Mouse (Mus musculus) E14TG2a.4 (cell line): ENCODE results near the gene Apol7e.

Experiments
- CTCF ChIP-seq: conservative IDR thresholded peaks from 2 replicates; pipeline ENCODE4 v1.5.1; 2014; ENCODE audit warnings: low read length
- NANOG ChIP-seq: IDR thresholded peaks from 2 replicates; pipeline ENCODE4 v1.6.1; 2014; ENCODE audit warnings: borderline replicate concordance, low read length, mixed read lengths
- POU5F1 ChIP-seq: IDR thresholded peaks from 2 replicates; pipeline ENCODE4 v1.6.1; 2014; ENCODE audit warnings: low read length, borderline replicate concordance

DNA sequence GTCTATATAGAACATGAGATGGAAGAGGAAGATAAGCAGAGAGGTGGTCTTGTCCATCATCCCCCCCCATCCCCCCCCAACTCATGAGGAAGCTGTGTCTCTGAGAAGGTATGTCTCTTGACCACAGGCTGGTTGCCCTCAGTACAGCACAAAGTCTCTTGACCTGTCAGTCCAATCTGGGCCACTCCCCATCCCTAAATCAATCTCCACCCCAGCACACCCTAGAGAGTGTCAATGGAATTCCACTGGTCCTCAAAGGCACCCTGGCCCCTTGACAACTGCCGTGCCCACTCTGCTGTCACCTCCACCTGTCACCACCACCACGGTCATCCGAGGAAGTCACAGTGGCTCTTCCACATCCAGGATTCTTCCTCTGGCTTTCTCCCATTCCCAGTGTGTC, 49.8 kb downstream of the Apol7e start:
- no peak for TF ChIP-seq CTCF
- no peak for TF ChIP-seq NANOG
- TF ChIP-seq POU5F1, result no peak
